Mouse (Mus musculus) activated CD4-positive, CD25-positive, alpha-beta regulatory T cell, adult 4 months (primary cell): ENCODE measurements around the gene Abca14. TPM values are rescaled to one million over a fixed set of nuclear protein-coding genes. Genes with fewer than 3 reads are reported as not detected.
"Not testable (repeated sequence)": the region's sequence is repeated elsewhere in the genome, so short reads cannot be mapped to it uniquely, and the experiment has no call there.

ENCODE experiments used
- ATAC-seq: one replicate; pipeline ENCODE4 v1.8.0; 2017
- polyA plus RNA-seq, 2 experiments: library from polyadenylated mRNA; unstranded; fragments of 100-300 nt; shearing (Covaris generic); gene quantifications; one replicate each; pipeline ENCODE4 v1.2.1; 2017

Abca14 gene
- polyA plus RNA-seq, 2 experiments from 2014 or later: not detected

DNA sequence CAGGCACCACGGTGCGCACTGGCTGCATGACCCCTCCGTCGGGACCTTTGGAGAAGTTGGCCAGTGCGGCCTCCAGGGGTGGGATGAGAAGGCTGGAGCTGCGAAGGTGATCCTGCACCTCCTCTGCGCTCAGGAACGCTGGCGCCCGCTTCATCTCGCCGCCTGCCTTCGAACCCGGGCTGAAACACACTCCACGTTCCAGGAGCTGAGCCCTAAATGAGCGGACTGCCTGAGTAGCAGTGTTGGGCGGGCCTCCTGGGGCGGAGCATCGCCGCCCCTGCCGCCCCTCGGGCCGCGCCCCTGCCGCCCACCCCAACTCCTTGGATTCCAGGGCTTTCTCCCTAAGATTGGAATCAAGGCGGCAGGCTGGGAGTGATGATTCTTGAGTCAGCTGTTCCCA is 2.0 kb upstream of the Abca14 start, which contains the start of gene Crym:
Gene Crym (minus strand): TSS at position 341 of the 400 bp plus-strand sequence.
- ATAC-seq: no peak

DNA sequence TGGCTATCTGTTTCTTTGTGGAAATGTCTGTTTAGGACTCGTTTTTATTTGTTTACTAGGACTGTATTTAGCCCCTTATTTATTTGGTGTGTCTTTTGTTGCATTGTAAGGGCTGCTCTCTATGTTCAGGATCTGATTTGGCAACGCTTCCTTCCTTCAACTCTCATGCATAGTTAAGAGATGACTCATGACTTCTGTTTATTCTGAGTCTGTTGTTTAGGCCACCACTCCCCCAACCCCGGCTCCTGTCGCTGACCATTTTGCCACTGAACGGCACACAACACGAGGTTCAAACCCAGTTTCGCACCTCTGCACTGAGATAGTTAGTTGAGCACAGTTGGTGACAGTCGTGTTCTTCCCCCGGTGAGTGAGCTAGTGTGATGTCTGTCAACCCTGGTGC is 2.2 kb downstream of the Abca14 start:
- no peak for ATAC-seq

DNA sequence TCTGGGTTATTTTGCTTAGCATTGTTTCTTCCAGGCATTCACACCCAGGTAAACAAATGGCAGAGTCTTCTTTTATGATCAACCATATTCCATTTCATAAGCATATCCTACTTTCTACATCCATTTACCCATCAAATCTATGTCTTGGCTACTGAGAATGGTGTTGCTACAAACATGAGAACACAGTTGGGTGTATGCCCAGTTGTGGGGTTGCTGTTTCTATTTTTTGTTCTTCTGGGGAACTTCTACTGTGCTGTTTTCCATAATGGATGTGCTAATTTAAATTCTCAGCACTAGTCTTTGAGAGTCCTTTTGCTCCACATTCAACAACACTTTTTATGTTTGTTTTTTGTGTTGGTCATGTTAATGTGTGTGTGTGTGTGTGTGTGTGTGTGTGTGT is 24.8 kb downstream of the Abca14 start:
- no peak for ATAC-seq

DNA sequence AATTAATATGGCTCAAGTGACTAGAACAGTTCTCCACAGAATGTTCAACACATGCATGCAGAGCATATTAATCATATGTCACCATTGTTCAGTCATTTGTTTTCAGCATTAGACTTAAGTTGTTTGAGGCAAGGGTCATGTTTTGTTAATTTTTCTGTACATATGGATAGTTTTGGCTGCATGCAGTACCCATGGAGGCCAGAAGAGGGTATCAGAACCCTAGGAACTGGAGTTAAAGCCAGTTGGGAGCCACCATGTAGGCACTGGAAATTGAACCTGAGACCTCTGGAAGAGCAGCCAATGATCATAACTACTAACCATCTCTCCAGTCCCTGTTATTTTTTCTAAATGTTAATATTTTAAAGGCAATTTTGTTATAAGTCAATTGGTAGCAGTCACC is 37.3 kb downstream of the Abca14 start:
- ATAC-seq: no peak

- no peak for ATAC-seq
Observed at GRCm38 (mm10) chr7:120271135-120271991, 67.6 kb downstream of the Abca14 start.

- no peak for ATAC-seq
Observed at GRCm38 (mm10) chr7:120272110-120272509, 68.3 kb downstream of the Abca14 start.

GRCm38 (mm10) chr7:120285286-120285685 is 81.5 kb downstream of the Abca14 start:
- no peak for ATAC-seq

GRCm38 (mm10) chr7:120316086-120316485 is 112.3 kb downstream of the Abca14 start:
- no peak for ATAC-seq

- no peak for ATAC-seq
Observed at GRCm38 (mm10) chr7:120322963-120323362, 119.2 kb downstream of the Abca14 start.

- ATAC-seq: not testable (repeated sequence)
Observed at GRCm38 (mm10) chr7:120325911-120326310, 122.2 kb downstream of the Abca14 start.

- ATAC-seq: no peak
Observed at GRCm38 (mm10) chr7:120327220-120328073, 123.7 kb downstream of the Abca14 start.

GRCm38 (mm10) chr7:120328087-120328793 is 124.5 kb downstream of the Abca14 start, which contains the start of gene Abca15:
Gene Abca15, plus strand, starts transcription at chr7:120328670.
- ATAC-seq: no peak

- no peak for ATAC-seq
Observed at GRCm38 (mm10) chr7:120361159-120361558, 157.4 kb downstream of the Abca14 start.

Other genes with a start within 250 kb of the Abca14 start
- under 1 TPM in 1 of 2 experiments, not detected in 1; 0.19 TPM for gene Dnah3, start 108.7 kb upstream of the Abca14 start, polyA plus RNA-seq
- gene Tmem159, start 101.6 kb upstream of the Abca14 start, polyA plus RNA-seq: 1 to 10 TPM; 3.0 to 3.8 TPM
- gene Zp2, start 58.7 kb upstream of the Abca14 start, polyA plus RNA-seq: not detected
- not detected for gene Anks4b, start 30.1 kb upstream of the Abca14 start, polyA plus RNA-seq
- not detected for gene Crym, start 1.9 kb upstream of the Abca14 start, polyA plus RNA-seq
- not detected for gene Abca15, start 124.7 kb downstream of the Abca14 start, polyA plus RNA-seq
- not detected for gene Abca16, start 205.7 kb downstream of the Abca14 start, polyA plus RNA-seq